Comparison of ENCODE assay signal across 26 mouse cellular contexts in genomic region chr7:121955802-121956201, GRCm38 (mm10). TPM values are rescaled to one million over a fixed set of nuclear protein-coding genes. Genes with fewer than 3 reads are reported as not detected.
DNase-seq lines count a peak whose midpoint lies in the region; ATAC-seq and TF ChIP-seq lines count a peak whose summit lies in the region.
"Had no signal": no experiment of that assay in that cellular context is flagged by ENCODE, and none has a peak within 500 bp of the region (broad histone marks: within the 10 kb centered on the region; RNA-seq: fewer than 3 reads in every experiment).

No protein-coding gene starts in this region.

- no peak for TF ChIP-seq POLR2A in olfactory bulb, adult 2 months (IDR thresholded peaks at IDR 0.05; ENCODE audit: insufficient read depth, low read depth, low read length)

- 45% methylated on average over 12 of the region's 12 CpGs for WGBS in kidney, embryonic 14.5 days
- 29% methylated on average over 12 of the region's 12 CpGs for WGBS in intestine, embryonic 14.5 days
- 24% methylated on average over 12 of the region's 12 CpGs for WGBS in limb, embryonic 11.5 days
- 72% methylated on average over 12 of the region's 12 CpGs for WGBS in olfactory bulb, adult 2 months
- WGBS in liver, embryonic 12.5 days (ENCODE audit: insufficient replicate concordance) = 83% methylated on average over 12 of the region's 12 CpGs

- no peaks in the 10 kb centered on the region for H3K27me3 ChIP-seq in kidney, embryonic 14.5 days (ENCODE audit: control insufficient read depth, insufficient read depth, low read length)
- H3K27me3 ChIP-seq in intestine, embryonic 14.5 days (replicated peaks; ENCODE audit: control insufficient read depth, insufficient read depth, low read length) = no peaks in the 10 kb centered on the region
- no peaks in the 10 kb centered on the region for H3K27me3 ChIP-seq in limb, embryonic 11.5 days (ENCODE audit: control insufficient read depth, insufficient read depth, low read length)
- H3K27me3 ChIP-seq in liver, embryonic 12.5 days (replicated peaks) = no peaks in the 10 kb centered on the region
- H3K27me3 ChIP-seq: liver, embryonic 15.5 days; lung, embryonic 15.5 days; megakaryocyte, embryonic 14.5 days; midbrain, embryonic 12.5 days; neural tube, embryonic 12.5 days; stomach, embryonic 15.5 days had no signal

- no peaks in the 10 kb centered on the region for H3K4me1 ChIP-seq in kidney, embryonic 14.5 days (ENCODE audit: control insufficient read depth, insufficient read depth, low read length)
- peaks cover 6% of the 10 kb centered on the region; the same call in 1 of the 2 replicates for H3K4me1 ChIP-seq in intestine, embryonic 14.5 days (replicated peaks; ENCODE audit: control insufficient read depth, insufficient read depth, low read length)
- H3K4me1 ChIP-seq in limb, embryonic 11.5 days (ENCODE audit: control insufficient read depth, insufficient read depth, low read length) = peaks cover 8% of the 10 kb centered on the region; the same call in 1 of the 2 replicates
- H3K4me1 ChIP-seq in olfactory bulb, adult 2 months (ENCODE audit: control insufficient read depth, insufficient read depth, low read length) = peaks cover 17% of the 10 kb centered on the region
- no peaks in the 10 kb centered on the region for H3K4me1 ChIP-seq in liver, embryonic 12.5 days
- H3K4me1 ChIP-seq: liver, embryonic 15.5 days; lung, embryonic 15.5 days; megakaryocyte, embryonic 14.5 days; midbrain, embryonic 12.5 days; neural tube, embryonic 12.5 days; stomach, embryonic 15.5 days had no signal

- intact Hi-C loops in heart, postnatal 36 days (cut with DNase I) = no loop called here

- peaks cover 7% of the 10 kb centered on the region; the same call in 1 of the 2 replicates for H3K36me3 ChIP-seq in kidney, embryonic 14.5 days (ENCODE audit: control insufficient read depth, insufficient read depth, low read length)
- peaks cover 15% of the 10 kb centered on the region for H3K36me3 ChIP-seq in intestine, embryonic 14.5 days (ENCODE audit: control insufficient read depth, insufficient read depth, low read length)
- H3K36me3 ChIP-seq in limb, embryonic 11.5 days (ENCODE audit: control insufficient read depth, insufficient read depth, low read length) = peaks cover 4% of the 10 kb centered on the region; the same call in 1 of the 2 replicates
- H3K36me3 ChIP-seq in liver, embryonic 12.5 days = peaks cover 41% of the 10 kb centered on the region

- H3K9me3 ChIP-seq in kidney, embryonic 14.5 days (ENCODE audit: control insufficient read depth, low read length) = no peaks in the 10 kb centered on the region
- H3K9me3 ChIP-seq in intestine, embryonic 14.5 days (ENCODE audit: control insufficient read depth, low read length) = no peaks in the 10 kb centered on the region
- no peaks in the 10 kb centered on the region for H3K9me3 ChIP-seq in limb, embryonic 11.5 days (ENCODE audit: control insufficient read depth, low read length)
- H3K9me3 ChIP-seq in liver, embryonic 12.5 days (replicated peaks) = no peaks in the 10 kb centered on the region
- H3K9me3 ChIP-seq: G1E; liver, embryonic 15.5 days; lung, embryonic 15.5 days; megakaryocyte, embryonic 14.5 days; midbrain, embryonic 12.5 days; neural tube, embryonic 12.5 days; stomach, embryonic 15.5 days had no signal

- no peak for ATAC-seq in kidney, embryonic 14.5 days (ENCODE audit: low FRiP score, low TSS enrichment)
- peak; percentile 27; the same call in 1 of the 2 replicates for ATAC-seq in intestine, embryonic 14.5 days (replicated peaks; ENCODE audit: low FRiP score, low TSS enrichment, low read depth)
- ATAC-seq in limb, embryonic 11.5 days (ENCODE audit: insufficient number of reproducible peaks, low FRiP score, low TSS enrichment, low read depth) = 0 out of 2 replicates have a peak, but pooled peaks have one; percentile 56
- ATAC-seq in liver, embryonic 12.5 days = no peak
- ATAC-seq: forebrain, embryonic 16.5 days had no signal

- no peak for DNase-seq in kidney, postnatal 36 days
- DNase-seq in intestine, embryonic 14.5 days (ENCODE audit: low spot score) = no peak
- peak; percentile 58 for DNase-seq in limb, embryonic 11.5 days (ENCODE audit: low spot score)
- no peak for DNase-seq in heart, postnatal 36 days
- DNase-seq in ovary, postnatal 36 days (ENCODE audit: low spot score) = no peak
- DNase-seq: adrenal gland, adult 8-10 months; cerebellum, adult 8-10 months; cerebellum, postnatal 25 days; gastrocnemius, postnatal 14 days; heart, postnatal 14 days; kidney, adult 9 months; liver; lung, postnatal 36 days had no signal

- TF ChIP-seq CTCF in olfactory bulb, adult 2 months (IDR thresholded peaks at IDR 0.05; ENCODE audit: insufficient read depth, low read depth, low read length) = no peak

- H3K4me2 ChIP-seq in kidney, embryonic 14.5 days (replicated peaks; ENCODE audit: low read depth, low read length) = no peak overlapping the region
- no peak overlapping the region; the same call in 1 of the 2 replicates for H3K4me2 ChIP-seq in intestine, embryonic 14.5 days (ENCODE audit: low read length)
- H3K4me2 ChIP-seq in limb, embryonic 11.5 days (ENCODE audit: low read depth, severe bottlenecking) = no peak overlapping the region
- no peak overlapping the region for H3K4me2 ChIP-seq in liver, embryonic 12.5 days
- H3K4me2 ChIP-seq: hindbrain, embryonic 14.5 days; liver, embryonic 15.5 days; lung, embryonic 15.5 days; midbrain, embryonic 12.5 days; neural tube, embryonic 12.5 days; stomach, embryonic 15.5 days had no signal

- 0 out of 2 replicates have a peak overlapping the region, but pooled peaks have one; percentile 7 for H3K9ac ChIP-seq in kidney, embryonic 14.5 days (ENCODE audit: low read depth, low read length)
- no peak overlapping the region for H3K9ac ChIP-seq in intestine, embryonic 14.5 days (ENCODE audit: low read length)
- H3K9ac ChIP-seq in limb, embryonic 11.5 days (ENCODE audit: low read length) = no peak overlapping the region
- H3K9ac ChIP-seq in liver, embryonic 12.5 days = no peak overlapping the region
- H3K9ac ChIP-seq: hindbrain, embryonic 14.5 days; liver, embryonic 15.5 days; lung, embryonic 15.5 days; midbrain, embryonic 12.5 days; neural tube, embryonic 12.5 days; stomach, embryonic 15.5 days had no signal

- no peak overlapping the region for H3K4me3 ChIP-seq in kidney, embryonic 14.5 days (ENCODE audit: low read length)
- H3K4me3 ChIP-seq in intestine, embryonic 14.5 days (ENCODE audit: low read depth, low read length) = no peak overlapping the region
- no peak overlapping the region for H3K4me3 ChIP-seq in limb, embryonic 11.5 days (ENCODE audit: low read depth, low read length)
- H3K4me3 ChIP-seq in olfactory bulb, adult 2 months (ENCODE audit: insufficient read depth, low read depth, low read length) = no peak overlapping the region
- no peak overlapping the region for H3K4me3 ChIP-seq in liver, embryonic 12.5 days
- H3K4me3 ChIP-seq: liver, embryonic 15.5 days; lung, embryonic 15.5 days; megakaryocyte, embryonic 14.5 days; midbrain, embryonic 12.5 days; myocyte; neural tube, embryonic 12.5 days; stomach, embryonic 15.5 days had no signal

- H3K27ac ChIP-seq in kidney, embryonic 14.5 days (ENCODE audit: low read depth, low read length) = no peak overlapping the region
- H3K27ac ChIP-seq in intestine, embryonic 14.5 days (ENCODE audit: low read depth) = peak overlapping the region; percentile 3; the same call in 1 of the 2 replicates
- peak overlapping the region; percentile 66 for H3K27ac ChIP-seq in limb, embryonic 11.5 days (replicated peaks; ENCODE audit: low read depth, low read length)
- H3K27ac ChIP-seq in olfactory bulb, adult 2 months (ENCODE audit: insufficient read depth, low read depth, low read length) = peak overlapping the region; percentile 49
- H3K27ac ChIP-seq in liver, embryonic 12.5 days = no peak overlapping the region
- H3K27ac ChIP-seq: hindbrain, embryonic 14.5 days; liver, embryonic 15.5 days; lung, embryonic 15.5 days; midbrain, embryonic 12.5 days; neural tube, embryonic 12.5 days; stomach, embryonic 15.5 days had no signal

RNA-seq across cellular contexts. Expression of gene Cog7, which starts 25.7 kb away (rescaled TPM):
- polyA plus RNA-seq in kidney, embryonic 14.5 days (2014; fragmentation: Nextera tagmentation; extraction: Ambion mirVana) = 15.6 and 28.3 TPM in 2 replicates
- polyA plus RNA-seq in intestine, embryonic 14.5 days (2014; fragmentation: Nextera tagmentation; extraction: Ambion mirVana) = 22.5 and 24.1 TPM in 2 replicates
- polyA plus RNA-seq in limb, embryonic 11.5 days (2014; fragmentation: Nextera tagmentation; extraction: Ambion mirVana) = 20.8 and 21.0 TPM in 2 replicates
- polyA plus RNA-seq in olfactory bulb, adult 2 months (2012; ENCODE audit: insufficient read depth, insufficient read length, low replicate concordance, missing spikeins) = not detected in 2 replicates
- total RNA-seq in heart, postnatal 36 days (2021) = 10 to 100 TPM; 17.2 to 17.5 TPM
- 15.1 and 16.7 TPM in 2 replicates for polyA plus RNA-seq in liver, embryonic 12.5 days (2016; fragmentation: Nextera tagmentation; extraction: Ambion mirVana)

Comparison
In these comparisons a context has a peak if more than half of its experiments do, and no peak if none do; other contexts are left out.
1. ATAC-seq: peak in intestine, embryonic 14.5 days (single experiment) and limb, embryonic 11.5 days (single experiment); none in kidney, embryonic 14.5 days (single experiment) and liver, embryonic 12.5 days (single experiment).
2. H3K27ac ChIP-seq: peak in intestine, embryonic 14.5 days (single experiment), limb, embryonic 11.5 days (single experiment) and olfactory bulb, adult 2 months (single experiment); none in kidney, embryonic 14.5 days (single experiment) and liver, embryonic 12.5 days (single experiment).